Mouse (Mus musculus): ENCODE measurements around the gene Perm1. TPM values are rescaled to one million over a fixed set of nuclear protein-coding genes. Genes with fewer than 3 reads are reported as not detected.
A peak's percentile ranks its signal among the peaks of the same experiment; 100 is the strongest.

Gene Perm1
- polyA plus RNA-seq, 1 experiment from 2014 or later = 3.8 TPM

DNA sequence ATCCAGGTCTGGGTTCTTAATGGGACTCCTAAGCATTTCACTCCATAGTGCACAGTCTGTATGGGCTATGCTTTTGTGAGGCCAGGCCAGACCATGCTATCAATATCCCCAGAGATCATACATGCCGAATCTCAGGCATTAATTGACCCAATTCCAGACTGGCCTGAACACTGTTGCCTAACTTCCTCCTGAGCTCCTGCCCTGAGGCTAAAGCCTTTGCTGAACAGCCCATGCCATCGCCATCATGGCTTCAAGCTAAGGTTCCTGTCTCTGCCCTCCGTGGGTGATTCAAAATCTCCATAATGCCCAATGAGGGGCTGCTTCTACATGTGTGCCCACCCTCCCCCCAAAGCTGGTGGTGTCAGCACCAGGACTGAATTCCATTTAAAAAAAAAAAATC lies 37.0 kb downstream of the Perm1 start:
- 26% methylated on average over 3 of the region's 3 CpGs for WGBS
- no peaks in the 10 kb centered on the region for H3K9me3 ChIP-seq (replicated peaks)
- H3K4me3 ChIP-seq (replicated peaks) = no peak overlapping the region
- ATAC-seq (ENCODE audit: insufficient number of reproducible peaks, low FRiP score, low TSS enrichment, low read depth) = no peak
- peaks cover 31% of the 10 kb centered on the region for H3K27me3 ChIP-seq
- H3K27ac ChIP-seq (replicated peaks) = no peak overlapping the region
- no peak overlapping the region for H3K9ac ChIP-seq
- peaks cover 14% of the 10 kb centered on the region for H3K4me1 ChIP-seq
- peaks cover 17% of the 10 kb centered on the region for H3K36me3 ChIP-seq
- H3K4me2 ChIP-seq (replicated peaks) = no peak overlapping the region

DNA sequence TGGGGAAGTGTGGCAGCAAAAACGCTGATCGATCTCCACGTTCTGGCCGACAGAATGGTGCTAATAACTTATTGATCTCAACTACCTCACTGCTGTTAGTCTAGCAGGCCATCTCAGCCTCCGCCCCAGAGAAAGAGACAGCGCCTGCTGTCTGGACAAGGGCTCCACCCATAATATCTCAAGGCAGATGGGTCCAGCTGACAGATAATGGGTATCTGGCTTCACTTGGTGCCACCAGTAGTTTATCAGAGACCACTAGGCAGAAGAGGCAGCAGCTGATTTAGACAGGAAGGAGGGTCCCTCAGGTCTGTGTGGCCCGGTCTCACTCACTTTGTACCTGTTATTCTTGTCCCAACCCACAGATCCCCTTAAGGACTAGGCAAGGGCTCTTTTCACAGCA lies 37.4 kb downstream of the Perm1 start:
- H3K9me3 ChIP-seq (replicated peaks) = no peaks in the 10 kb centered on the region
- H3K36me3 ChIP-seq = peaks cover 13% of the 10 kb centered on the region
- WGBS = 41% methylated on average over 7 of the region's 7 CpGs
- peaks cover 31% of the 10 kb centered on the region for H3K27me3 ChIP-seq
- no peak overlapping the region for H3K4me3 ChIP-seq (replicated peaks)
- peaks cover 14% of the 10 kb centered on the region for H3K4me1 ChIP-seq
- ATAC-seq (ENCODE audit: insufficient number of reproducible peaks, low FRiP score, low TSS enrichment, low read depth) = no peak
- no peak overlapping the region for H3K4me2 ChIP-seq (replicated peaks)
- no peak overlapping the region for H3K27ac ChIP-seq (replicated peaks)
- no peak overlapping the region for H3K9ac ChIP-seq

DNA sequence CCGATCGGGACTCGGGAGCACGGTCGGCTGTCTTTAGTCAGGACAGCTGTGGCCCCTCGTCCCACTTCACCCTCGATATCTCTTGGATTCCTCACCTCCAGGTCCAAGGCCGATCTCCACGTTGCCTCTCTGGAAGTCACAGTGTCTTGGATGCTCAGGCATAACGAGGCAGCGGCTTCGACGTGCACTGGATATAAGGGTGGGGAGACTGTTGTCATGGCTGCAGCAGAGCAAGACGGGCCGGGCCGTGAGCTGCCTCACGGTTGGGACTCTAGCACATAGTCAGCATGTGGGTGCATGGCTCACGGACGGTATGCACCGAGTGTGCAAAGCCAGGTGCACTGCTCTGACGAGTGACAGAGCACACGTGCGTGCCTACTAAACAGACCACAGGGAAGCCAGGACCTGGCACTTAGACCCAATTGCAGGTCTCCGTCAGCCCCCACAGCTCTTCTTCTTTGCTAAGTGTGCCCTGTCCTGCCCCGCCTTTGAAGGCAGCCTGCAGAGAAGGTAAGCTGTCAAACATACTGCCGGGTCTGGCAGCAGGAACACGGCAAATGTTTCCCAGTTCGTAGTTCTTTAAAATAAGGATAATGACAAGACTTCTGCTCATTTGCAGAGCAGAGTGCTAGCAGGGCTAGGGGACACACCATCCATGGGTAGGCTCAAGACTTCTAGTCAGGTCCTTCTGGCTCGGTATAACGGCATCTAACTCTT lies 38.9 kb downstream of the Perm1 start:
- 2% methylated on average over 30 of the region's 30 CpGs for WGBS
- H3K4me1 ChIP-seq = peaks cover 14% of the 10 kb centered on the region
- H3K9ac ChIP-seq = no peak overlapping the region
- H3K9me3 ChIP-seq (replicated peaks) = no peaks in the 10 kb centered on the region
- no peak overlapping the region for H3K27ac ChIP-seq (replicated peaks)
- peaks cover 31% of the 10 kb centered on the region for H3K27me3 ChIP-seq
- H3K4me2 ChIP-seq (replicated peaks) = peak overlapping the region; percentile 27; the same call in 1 of the 2 replicates
- peak overlapping the region; percentile 23 for H3K4me3 ChIP-seq (replicated peaks)
- H3K36me3 ChIP-seq = no peaks in the 10 kb centered on the region
- 0 out of 2 replicates have a peak, but pooled peaks have one; percentile 34 for ATAC-seq (ENCODE audit: insufficient number of reproducible peaks, low FRiP score, low TSS enrichment, low read depth)

DNA sequence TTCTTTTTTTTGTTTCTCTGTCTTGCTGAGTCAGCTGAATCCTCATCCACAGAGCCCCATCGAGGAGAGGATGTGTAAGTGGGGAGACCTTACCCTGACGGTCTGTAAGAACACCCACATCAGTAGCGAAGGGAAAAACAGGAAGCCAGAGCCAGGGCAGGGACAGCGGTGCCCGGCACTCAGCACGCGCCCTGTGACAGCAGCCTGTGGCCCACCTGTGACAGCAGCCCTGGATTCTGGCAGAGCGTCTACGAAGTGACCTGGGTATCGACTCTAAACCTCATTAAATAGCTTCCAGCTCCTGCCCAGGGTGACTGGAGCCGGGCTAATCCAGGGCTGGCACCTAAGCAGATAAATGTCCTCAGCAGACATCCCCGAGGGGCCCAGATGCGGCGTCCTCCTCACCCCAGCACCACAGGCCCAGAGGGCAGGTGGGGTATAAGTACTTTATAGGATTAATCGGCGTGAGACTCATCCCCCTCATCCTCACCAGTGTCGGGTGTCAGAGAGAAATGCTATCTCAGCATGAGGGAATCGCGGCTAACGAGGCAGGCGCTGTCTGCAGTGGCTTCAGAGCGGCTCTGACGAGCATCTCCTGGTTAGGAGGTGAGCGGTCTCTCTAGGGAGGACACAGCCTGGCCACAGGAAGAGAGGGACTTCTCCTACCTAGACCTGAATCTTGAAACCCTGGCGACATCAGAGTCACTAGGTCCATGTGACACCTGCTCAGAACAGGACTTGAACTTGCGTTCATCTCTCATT lies 39.6 kb downstream of the Perm1 start, which contains the start of gene Samd11:
TSS of gene Samd11 (minus strand) at position 580 of the 762 bp plus-strand sequence.
- H3K27me3 ChIP-seq = peaks cover 31% of the 10 kb centered on the region
- H3K4me3 ChIP-seq (replicated peaks) = peak within 1 kb of the TSS; percentile 23
- peaks cover 14% of the 10 kb centered on the region for H3K4me1 ChIP-seq
- H3K4me2 ChIP-seq (replicated peaks) = peak within 1 kb of the TSS; percentile 27; the same call in 1 of the 2 replicates
- WGBS = 8% methylated on average over 26 of the region's 26 CpGs
- peak; percentile 29; the same call in 1 of the 2 replicates for ATAC-seq (ENCODE audit: insufficient number of reproducible peaks, low FRiP score, low TSS enrichment, low read depth)
- H3K9ac ChIP-seq = no peak within 1 kb of the TSS
- H3K36me3 ChIP-seq = no peaks in the 10 kb centered on the region
- no peaks in the 10 kb centered on the region for H3K9me3 ChIP-seq (replicated peaks)
- no peak within 1 kb of the TSS for H3K27ac ChIP-seq (replicated peaks)

Small RNA genes within 50 kb of the gene (microRNA-seq; reads per million reads assigned to microRNA genes)
- 2.8 reads per million, percentile 11 among the genes with 10 or more reads in this experiment for gene Mir7658 (ENCODE audit: borderline number of aligned reads)

Other genes starting within 250 kb of the Perm1 start
- 16.6 and 16.7 TPM in 2 replicates for gene B3galt6, start 223.2 kb upstream of the Perm1 start, polyA plus RNA-seq (2015; fragmentation: Nextera tagmentation; extraction: Ambion mirVana)
- 165 and 172 TPM in 2 replicates for gene Sdf4, start 223.0 kb upstream of the Perm1 start, polyA plus RNA-seq (2015; fragmentation: Nextera tagmentation; extraction: Ambion mirVana)
- 1.1 and 1.2 TPM in 2 replicates for gene Tnfrsf4, start 202.0 kb upstream of the Perm1 start, polyA plus RNA-seq (2015; fragmentation: Nextera tagmentation; extraction: Ambion mirVana)
- gene Tnfrsf18, start 189.7 kb upstream of the Perm1 start, polyA plus RNA-seq (2015; fragmentation: Nextera tagmentation; extraction: Ambion mirVana) = 6.0 and 7.1 TPM in 2 replicates
- 4.0 and 4.3 TPM in 2 replicates for gene Ttll10, start 156.5 kb upstream of the Perm1 start, polyA plus RNA-seq (2015; fragmentation: Nextera tagmentation; extraction: Ambion mirVana)
- gene 9430015G10Rik, start 105.9 kb upstream of the Perm1 start, polyA plus RNA-seq (2015; fragmentation: Nextera tagmentation; extraction: Ambion mirVana) = 32.8 and 33.5 TPM in 2 replicates
- 0.67 and 1.8 TPM in 2 replicates for gene Rnf223, start 85.4 kb upstream of the Perm1 start, polyA plus RNA-seq (2015; fragmentation: Nextera tagmentation; extraction: Ambion mirVana)
- gene Agrn, start 18.4 kb upstream of the Perm1 start, polyA plus RNA-seq (2015; fragmentation: Nextera tagmentation; extraction: Ambion mirVana) = 72.1 and 82.0 TPM in 2 replicates
- 4.1 and 4.4 TPM in 2 replicates for gene Isg15, start 15.1 kb upstream of the Perm1 start, polyA plus RNA-seq (2015; fragmentation: Nextera tagmentation; extraction: Ambion mirVana)
- gene AW011738, start 12.6 kb upstream of the Perm1 start, polyA plus RNA-seq (2015; fragmentation: Nextera tagmentation; extraction: Ambion mirVana) = 3.1 and 3.6 TPM in 2 replicates
- 43.4 and 44.1 TPM in 2 replicates for gene Plekhn1, start 19.0 kb downstream of the Perm1 start, polyA plus RNA-seq (2015; fragmentation: Nextera tagmentation; extraction: Ambion mirVana)
- 68.0 and 71.9 TPM in 2 replicates for gene Noc2l, start 20.1 kb downstream of the Perm1 start, polyA plus RNA-seq (2015; fragmentation: Nextera tagmentation; extraction: Ambion mirVana)
- gene Samd11, start 39.8 kb downstream of the Perm1 start, polyA plus RNA-seq (2015; fragmentation: Nextera tagmentation; extraction: Ambion mirVana) = 0.28 and 0.42 TPM in 2 replicates
- gene Vmn2r-ps159, start 115.2 kb downstream of the Perm1 start, polyA plus RNA-seq (2015; fragmentation: Nextera tagmentation; extraction: Ambion mirVana) = 0.05 TPM in 1 of 2 replicates, not detected in the other

Measured in embryonic facial prominence, embryonic 15.5 days (tissue).